Mouse (Mus musculus) hindbrain, embryonic 13.5 days (tissue): ENCODE measurements around the gene Atpaf1. TPM values are rescaled to one million over a fixed set of nuclear protein-coding genes. Genes with fewer than 3 reads are reported as not detected.
A peak's percentile ranks its signal among the peaks of the same experiment; 100 is the strongest.

Experiments
- ATAC-seq: fragments of 200-750 bp; cut with Nextera tagmentation; 2 replicates; pipeline ENCODE4 v1.8.0; 2017; ENCODE audit warnings: moderate TSS enrichment; ENCODE audit not compliant: low FRiP score
- H3K27ac ChIP-seq: fragments of 300-500 bp; sonication (generic); 2 replicates; pipeline ENCODE4 v1.5.1; 2015; ENCODE audit warnings: inconsistent platforms, mild to moderate bottlenecking, moderate library complexity
- H3K27me3 ChIP-seq: fragments of 300-500 bp; sonication (generic); 2 replicates; pipeline ENCODE4 v1.6.1; 2015; ENCODE audit warnings: mild to moderate bottlenecking, inconsistent platforms
- H3K36me3 ChIP-seq: fragments of 300-500 bp; sonication (generic); 2 replicates; pipeline ENCODE4 v1.6.1; 2015; ENCODE audit warnings: mild to moderate bottlenecking, inconsistent platforms
- H3K4me1 ChIP-seq: fragments of 300-500 bp; sonication (generic); replicated peaks from 2 replicates; pipeline ENCODE4 v1.6.1; 2015; ENCODE audit warnings: inconsistent platforms
- H3K4me2 ChIP-seq: fragments of 300-500 bp; sonication (generic); 2 replicates; pipeline ENCODE4 v1.6.1; 2015; ENCODE audit warnings: inconsistent platforms, mild to moderate bottlenecking, moderate library complexity
- H3K4me3 ChIP-seq: fragments of 300-500 bp; sonication (generic); 2 replicates; pipeline ENCODE4 v1.5.1; 2015; ENCODE audit warnings: mild to moderate bottlenecking, inconsistent platforms
- H3K9ac ChIP-seq: fragments of 300-500 bp; sonication (generic); 2 replicates; pipeline ENCODE4 v1.6.1; 2015; ENCODE audit warnings: mild to moderate bottlenecking, inconsistent platforms
- H3K9me3 ChIP-seq: fragments of 300-500 bp; sonication (generic); 2 replicates; pipeline ENCODE4 v1.6.1; 2016; ENCODE audit warnings: inconsistent platforms
- WGBS: fragments of 180-500 bp; shearing (Covaris S2); methylation state at CpG from one replicate; pipeline ENCODE4 v1.1.7; 2015; 5-methylcytosine and 5-hydroxymethylcytosine counted together
- polyA plus RNA-seq: library from polyadenylated mRNA; unstranded; fragments of >200 nt; fragmentation: Nextera tagmentation; extraction: Ambion mirVana; gene quantifications from 2 replicates; pipeline ENCODE4 v1.2.1, GENCODE M21; 2015

Gene Atpaf1
- 37.3 and 41.8 TPM in 2 replicates for polyA plus RNA-seq

DNA sequence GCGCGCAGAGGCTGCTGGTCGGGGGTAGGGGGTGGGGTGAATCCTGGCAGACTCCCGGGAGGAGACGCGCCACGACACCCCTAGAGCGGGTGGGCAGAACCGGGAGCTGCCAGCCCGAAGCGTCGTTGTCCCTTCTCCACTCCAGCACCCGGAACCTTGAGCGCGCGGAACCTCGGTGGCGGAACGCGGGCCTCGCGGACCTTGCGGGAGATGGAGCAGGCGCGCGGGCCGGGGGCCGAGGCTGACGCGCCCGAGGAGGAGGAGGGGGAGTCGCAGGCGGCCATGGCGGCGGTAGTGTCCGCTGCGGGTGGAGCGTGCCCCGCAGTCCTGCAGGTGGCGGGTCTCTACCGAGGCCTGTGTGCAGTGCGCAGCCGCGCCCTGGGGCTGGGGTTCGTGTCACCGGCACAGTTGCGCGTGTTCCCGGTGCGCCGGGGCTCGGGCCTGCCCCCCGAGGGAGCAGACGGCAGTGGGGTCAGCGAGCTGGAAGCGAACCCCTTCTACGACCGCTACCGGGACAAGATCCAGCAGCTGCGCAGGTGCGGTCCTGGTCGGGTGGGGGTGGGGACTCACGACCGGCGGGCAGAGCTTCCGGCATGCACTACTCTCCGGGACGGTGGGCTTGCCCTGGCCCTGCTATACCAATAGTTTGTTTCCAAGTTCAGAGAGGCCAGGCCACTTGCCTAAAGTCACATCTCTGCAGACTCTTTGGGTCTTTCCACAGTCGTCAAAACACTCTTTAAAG is at the start of gene Atpaf1:
Gene Atpaf1, plus strand, starts transcription at position 44 of the 742 bp plus-strand sequence.
- under 1% methylated on average over 58 of the region's 69 CpGs for WGBS
- peak within 1 kb of the TSS; percentile 64 for H3K27ac ChIP-seq

GRCm38 (mm10) chr4:115734867-115735266 is 49.7 kb upstream of the Atpaf1 start:
- Histone ChIP-seq H3K4me1 (peaks cover 19% of the 10 kb centered on the region), H3K9me3 (no peaks in the 10 kb centered on the region), H3K9ac (no peak overlapping the region), H3K27ac (no peak overlapping the region), H3K4me2 (no peak overlapping the region), H3K4me3 (no peak overlapping the region), H3K36me3 (peaks cover under 1% of the 10 kb centered on the region; the same call in 1 of the 2 replicates), H3K27me3 (peaks cover 28% of the 10 kb centered on the region)
- 79% methylated on average over 4 of the region's 4 CpGs for WGBS
- ATAC-seq: no peak

More for the DNA sequence above, at the start of gene Atpaf1:
- Histone ChIP-seq H3K4me3 (peak within 1 kb of the TSS; percentile 71), H3K4me1 (peaks cover 17% of the 10 kb centered on the region), H3K36me3 (peaks cover 13% of the 10 kb centered on the region), H3K4me2 (peak within 1 kb of the TSS; percentile 69), H3K27me3 (no peaks in the 10 kb centered on the region), H3K9me3 (no peaks in the 10 kb centered on the region), H3K9ac (peak within 1 kb of the TSS; percentile 83)
- ATAC-seq: peak; percentile 94

GRCm38 (mm10) chr4:115737551-115738041 is 47.0 kb upstream of the Atpaf1 start, which contains the start of gene Efcab14:
TSS of gene Efcab14 (plus strand) at chr4:115737744.
- WGBS: 0% methylated on average over 45 of the region's 45 CpGs
- peak within 1 kb of the TSS; percentile 76 for H3K4me3 ChIP-seq

DNA sequence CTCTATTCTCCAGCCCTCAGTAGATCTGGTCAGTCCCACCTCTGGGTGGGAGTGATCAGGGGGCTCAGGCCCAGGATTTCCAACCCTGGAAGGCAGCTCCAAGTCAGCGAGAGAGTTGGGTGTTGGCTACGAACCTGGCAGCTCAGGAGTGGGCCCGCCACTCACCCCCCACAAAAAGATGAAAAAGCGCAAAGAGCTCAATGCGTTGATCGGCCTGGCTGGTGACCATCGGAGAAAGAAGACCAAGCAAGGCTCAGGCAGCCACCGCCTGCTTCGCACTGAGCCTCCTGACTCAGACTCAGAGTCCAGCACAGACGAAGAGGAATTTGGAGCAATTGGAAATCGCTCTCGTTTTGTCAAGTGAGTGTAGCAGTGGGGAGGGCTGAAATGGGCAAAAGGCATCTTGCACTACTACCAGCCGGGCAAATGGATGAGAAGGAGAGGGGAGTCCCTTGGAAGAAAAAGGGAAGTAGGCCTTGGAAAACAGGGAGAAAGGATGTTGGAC is 46.1 kb upstream of the Atpaf1 start:
- H3K4me3 ChIP-seq: peak overlapping the region; percentile 76
- H3K4me2 ChIP-seq: peak overlapping the region; percentile 83
- no peaks in the 10 kb centered on the region for H3K9me3 ChIP-seq
- H3K9ac ChIP-seq: peak overlapping the region; percentile 89
- H3K27ac ChIP-seq: no peak overlapping the region
- peaks cover 29% of the 10 kb centered on the region for H3K36me3 ChIP-seq
- 58% methylated on average over 13 of the region's 13 CpGs for WGBS
- 0 out of 2 replicates have a peak, but pooled peaks cover 9% of the 10 kb centered on the region for H3K27me3 ChIP-seq
- H3K4me1 ChIP-seq: peaks cover 21% of the 10 kb centered on the region
- ATAC-seq: no peak

More at GRCm38 (mm10) chr4:115737551-115738041, 47.0 kb upstream of the Atpaf1 start, which contains the start of gene Efcab14:
- ATAC-seq: peak; percentile 100
- H3K9ac ChIP-seq: peak within 1 kb of the TSS; percentile 89
- peak within 1 kb of the TSS; percentile 91 for H3K27ac ChIP-seq
- peak within 1 kb of the TSS; percentile 83 for H3K4me2 ChIP-seq
- H3K4me1 ChIP-seq: peaks cover 21% of the 10 kb centered on the region
- peaks cover 23% of the 10 kb centered on the region for H3K36me3 ChIP-seq
- H3K9me3 ChIP-seq: no peaks in the 10 kb centered on the region
- 0 out of 2 replicates have a peak, but pooled peaks cover 14% of the 10 kb centered on the region for H3K27me3 ChIP-seq

DNA sequence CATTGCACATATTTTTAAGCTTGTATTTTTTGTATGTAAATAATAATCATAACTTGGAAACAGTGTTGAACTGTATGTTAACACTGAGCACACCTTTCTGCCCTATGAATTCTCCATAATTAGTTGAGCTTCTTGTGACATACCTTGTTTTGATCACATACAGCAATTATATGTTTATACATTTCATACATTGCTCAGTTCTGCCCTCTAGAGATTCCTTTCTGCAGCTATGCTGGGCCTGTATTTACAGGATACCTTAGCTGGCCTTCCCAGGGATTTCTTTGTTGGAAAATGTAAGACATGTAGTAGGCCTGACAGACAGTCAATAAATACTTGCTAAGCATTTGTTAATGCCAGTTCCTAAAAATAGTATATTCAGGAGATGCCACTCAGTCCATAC is 42.0 kb upstream of the Atpaf1 start:
- no peak overlapping the region for H3K27ac ChIP-seq
- peaks cover 21% of the 10 kb centered on the region for H3K4me1 ChIP-seq
- peaks cover 48% of the 10 kb centered on the region for H3K36me3 ChIP-seq
- H3K4me3 ChIP-seq: no peak overlapping the region
- H3K9ac ChIP-seq: no peak overlapping the region
- no peaks in the 10 kb centered on the region for H3K27me3 ChIP-seq
- no peak for ATAC-seq
- no peak overlapping the region for H3K4me2 ChIP-seq
- H3K9me3 ChIP-seq: no peaks in the 10 kb centered on the region

- Histone ChIP-seq H3K9ac (no peak overlapping the region), H3K4me3 (no peak overlapping the region), H3K9me3 (no peaks in the 10 kb centered on the region), H3K4me2 (no peak overlapping the region), H3K36me3 (peaks cover 51% of the 10 kb centered on the region), H3K27ac (no peak overlapping the region), H3K27me3 (no peaks in the 10 kb centered on the region), H3K4me1 (peaks cover 19% of the 10 kb centered on the region)
- WGBS: 89% methylated on average over 4 of the region's 4 CpGs
- ATAC-seq: no peak
Observed at GRCm38 (mm10) chr4:115743096-115743495, 41.5 kb upstream of the Atpaf1 start.

- WGBS: 77% methylated on average over 1 of the region's 1 CpGs
- H3K4me3 ChIP-seq: no peak overlapping the region
- peaks cover 55% of the 10 kb centered on the region for H3K36me3 ChIP-seq
- H3K4me1 ChIP-seq: no peaks in the 10 kb centered on the region
- no peak overlapping the region for H3K4me2 ChIP-seq
- no peaks in the 10 kb centered on the region for H3K9me3 ChIP-seq
- no peak for ATAC-seq
- no peak overlapping the region for H3K27ac ChIP-seq
- H3K27me3 ChIP-seq: no peaks in the 10 kb centered on the region
- H3K9ac ChIP-seq: no peak overlapping the region
Observed at GRCm38 (mm10) chr4:115748181-115748580, 36.4 kb upstream of the Atpaf1 start.

GRCm38 (mm10) chr4:115749336-115749735 is 35.3 kb upstream of the Atpaf1 start:
- no peaks in the 10 kb centered on the region for H3K9me3 ChIP-seq
- no peak overlapping the region for H3K27ac ChIP-seq
- no peak overlapping the region for H3K4me3 ChIP-seq
- no peak overlapping the region for H3K9ac ChIP-seq
- H3K4me1 ChIP-seq: no peaks in the 10 kb centered on the region
- no peak overlapping the region for H3K4me2 ChIP-seq
- H3K27me3 ChIP-seq: no peaks in the 10 kb centered on the region
- H3K36me3 ChIP-seq: peaks cover 61% of the 10 kb centered on the region
- no peak for ATAC-seq
- WGBS: 93% methylated on average over 1 of the region's 1 CpGs

- no peak for ATAC-seq
- Histone ChIP-seq H3K4me2 (no peak overlapping the region), H3K9me3 (no peaks in the 10 kb centered on the region), H3K4me3 (no peak overlapping the region), H3K27me3 (no peaks in the 10 kb centered on the region), H3K27ac (no peak overlapping the region), H3K4me1 (no peaks in the 10 kb centered on the region), H3K9ac (no peak overlapping the region), H3K36me3 (peaks cover 65% of the 10 kb centered on the region)
- over 99% methylated on average over 3 of the region's 3 CpGs for WGBS
Observed at GRCm38 (mm10) chr4:115754101-115754500, 30.5 kb upstream of the Atpaf1 start.

- WGBS: 98% methylated on average over 1 of the region's 1 CpGs
- no peak for ATAC-seq
- Histone ChIP-seq H3K9ac (no peak overlapping the region), H3K4me3 (no peak overlapping the region), H3K36me3 (peaks cover 70% of the 10 kb centered on the region), H3K4me2 (no peak overlapping the region), H3K4me1 (no peaks in the 10 kb centered on the region), H3K9me3 (no peaks in the 10 kb centered on the region), H3K27me3 (no peaks in the 10 kb centered on the region), H3K27ac (no peak overlapping the region)
Observed at GRCm38 (mm10) chr4:115754851-115755250, 29.8 kb upstream of the Atpaf1 start.

DNA sequence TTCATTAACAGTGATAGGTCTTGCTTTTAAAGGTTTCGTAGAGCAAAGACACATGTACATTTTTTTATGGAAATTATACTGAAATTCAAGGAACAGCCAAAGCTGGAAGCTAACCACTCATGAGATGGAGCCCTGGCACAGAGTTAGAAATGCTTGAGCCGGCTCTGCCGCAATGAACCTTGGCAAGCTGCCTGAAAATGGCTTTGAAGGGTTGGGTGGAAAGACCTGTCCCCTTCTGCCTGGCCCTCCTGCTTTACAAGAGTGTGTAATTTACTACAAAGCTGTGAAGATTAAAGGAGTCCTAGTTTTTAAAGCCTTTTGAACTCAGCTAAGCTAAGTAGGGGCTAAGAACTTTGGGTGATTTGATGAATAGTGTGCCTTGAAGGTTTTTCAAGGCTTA is 23.4 kb upstream of the Atpaf1 start:
- peaks cover 68% of the 10 kb centered on the region for H3K36me3 ChIP-seq
- no peaks in the 10 kb centered on the region for H3K27me3 ChIP-seq
- no peaks in the 10 kb centered on the region for H3K9me3 ChIP-seq
- no peak overlapping the region for H3K9ac ChIP-seq
- H3K4me1 ChIP-seq: no peaks in the 10 kb centered on the region
- no peak overlapping the region for H3K27ac ChIP-seq
- 72% methylated on average over 3 of the region's 3 CpGs for WGBS
- H3K4me3 ChIP-seq: no peak overlapping the region
- H3K4me2 ChIP-seq: no peak overlapping the region
- ATAC-seq: no peak

GRCm38 (mm10) chr4:115764581-115764980 is 20.0 kb upstream of the Atpaf1 start:
- Histone ChIP-seq H3K36me3 (peaks cover 69% of the 10 kb centered on the region), H3K27ac (no peak overlapping the region), H3K4me2 (no peak overlapping the region), H3K4me3 (no peak overlapping the region), H3K9me3 (no peaks in the 10 kb centered on the region), H3K4me1 (no peaks in the 10 kb centered on the region), H3K27me3 (no peaks in the 10 kb centered on the region), H3K9ac (no peak overlapping the region)
- no peak for ATAC-seq
- 85% methylated on average over 11 of the region's 11 CpGs for WGBS
